ENCODE assay signal across 8 mouse cellular contexts in genomic region chr10:79834769-79835398, GRCm38 (mm10). TPM values are rescaled to one million over a fixed set of nuclear protein-coding genes. Genes with fewer than 3 reads are reported as not detected.
DNase-seq lines count a peak whose midpoint lies in the region; ATAC-seq and TF ChIP-seq lines count a peak whose summit lies in the region.

No protein-coding gene starts in this region.

- WGBS in forebrain, embryonic 11.5 days: 25% methylated on average over 9 of the region's 9 CpGs
- WGBS in hindbrain, embryonic 12.5 days: 29% methylated on average over 9 of the region's 9 CpGs

- TF ChIP-seq CTCF in gastrocnemius, adult 2 months (IDR thresholded peaks at IDR 0.05): peak; percentile 90

- H3K9me3 ChIP-seq in forebrain, embryonic 11.5 days (ENCODE audit: control insufficient read depth, low read length): no peaks in the 10 kb centered on the region
- H3K9me3 ChIP-seq in hindbrain, embryonic 12.5 days (replicated peaks): no peaks in the 10 kb centered on the region

- DNase-seq in gastrocnemius, adult 2 months: peak; percentile 82
- DNase-seq in gastrocnemius, postnatal 25 days: no peak
- peak; percentile 64 for DNase-seq in c-Kit-positive CD71-negative TER-119-negative erythroid progenitor cells, embryonic 14.5 days (ENCODE audit: low read depth)
- DNase-seq in forebrain, embryonic 11.5 days (ENCODE audit: low spot score): peak; percentile 88
- DNase-seq in left cerebral cortex, postnatal 25 days (ENCODE audit: low spot score in 2 of 2): peak; percentile 71 to 77
- DNase-seq in spleen, adult 18-20 months: peak; percentile 63 to 81

- no peak overlapping the region for H3K4me2 ChIP-seq in forebrain, embryonic 11.5 days (ENCODE audit: low read depth, low read length, severe bottlenecking)
- no peak overlapping the region for H3K4me2 ChIP-seq in hindbrain, embryonic 12.5 days (replicated peaks)

- H3K4me3 ChIP-seq in gastrocnemius, adult 2 months: no peak overlapping the region
- no peak overlapping the region for H3K4me3 ChIP-seq in forebrain, embryonic 11.5 days (ENCODE audit: low read depth, low read length)
- H3K4me3 ChIP-seq in hindbrain, embryonic 12.5 days: no peak overlapping the region

- no peaks in the 10 kb centered on the region for H3K4me1 ChIP-seq in forebrain, embryonic 11.5 days (replicated peaks; ENCODE audit: control insufficient read depth, insufficient read depth, low read length)
- H3K4me1 ChIP-seq in hindbrain, embryonic 12.5 days: no peaks in the 10 kb centered on the region

- H3K27ac ChIP-seq in gastrocnemius, adult 2 months: no peak overlapping the region
- H3K27ac ChIP-seq in forebrain, embryonic 11.5 days (ENCODE audit: low read depth, low read length): no peak overlapping the region
- H3K27ac ChIP-seq in hindbrain, embryonic 12.5 days: no peak overlapping the region

- H3K36me3 ChIP-seq in forebrain, embryonic 11.5 days (ENCODE audit: control insufficient read depth, insufficient read depth, low read length): no peaks in the 10 kb centered on the region
- no peaks in the 10 kb centered on the region for H3K36me3 ChIP-seq in hindbrain, embryonic 12.5 days

- peak; percentile 51; the same call in 1 of the 2 replicates for ATAC-seq in forebrain, embryonic 11.5 days (replicated peaks; ENCODE audit: low FRiP score)
- peak; percentile 60 for ATAC-seq in hindbrain, embryonic 12.5 days (ENCODE audit: low FRiP score)
- ATAC-seq in megakaryocyte-erythroid progenitor cell, adult 5-6 weeks (replicated peaks; ENCODE audit: low FRiP score, low TSS enrichment, poor library complexity, severe bottlenecking): peak; percentile 70

- intact Hi-C loops in gastrocnemius, adult 2 months (cut with DNase I): loop anchor here (1.0 to 10.0 kb wide), 3 partner anchors 50 to 122 kb away; partner anchors contain the start of gene Elane
- intact Hi-C loops in left cerebral cortex, postnatal 25 days (cut with DNase I): loop anchor here (1.0 to 5.0 kb wide), 3 partner anchors 47 to 120 kb away; no protein-coding TSS in a partner anchor

- H3K27me3 ChIP-seq in forebrain, embryonic 11.5 days (ENCODE audit: control insufficient read depth, insufficient read depth, low read length): no peaks in the 10 kb centered on the region
- no peaks in the 10 kb centered on the region for H3K27me3 ChIP-seq in hindbrain, embryonic 12.5 days

- no peak overlapping the region for H3K9ac ChIP-seq in forebrain, embryonic 11.5 days (ENCODE audit: low read length)
- H3K9ac ChIP-seq in hindbrain, embryonic 12.5 days: no peak overlapping the region

RNA-seq across cellular contexts. Expression of gene Misp, which starts 14.1 kb away (rescaled TPM):
- not detected for total RNA-seq in gastrocnemius, adult 2 months (2021)
- under 1 TPM in 1 of 2 experiments, not detected in 1; 0.40 TPM for total RNA-seq in gastrocnemius, postnatal 25 days (2021)
- 0.39 and 0.99 TPM in 2 replicates for polyA plus RNA-seq in forebrain, embryonic 11.5 days (2014; fragmentation: Nextera tagmentation; extraction: Ambion mirVana)
- 1.3 and 2.1 TPM in 2 replicates for polyA plus RNA-seq in hindbrain, embryonic 12.5 days (2016; fragmentation: Nextera tagmentation; extraction: Ambion mirVana)
- 1 to 10 TPM in 1 of 2 experiments, under 1 TPM in 1; 0.62 to 1.7 TPM for total RNA-seq in left cerebral cortex, postnatal 25 days (2021)
- total RNA-seq in megakaryocyte-erythroid progenitor cell, adult 5-6 weeks (2014; fragmentation: Nextera tagmentation): not detected in 2 replicates
- not detected in 2 replicates for total RNA-seq in megakaryocyte-erythroid progenitor cell, adult 5-6 weeks (2017)

RNA-seq across cellular contexts. Expression of gene Ptbp1, which starts 19.3 kb away (rescaled TPM):
- total RNA-seq in gastrocnemius, adult 2 months (2021): 10 to 100 TPM; 18.8 to 25.1 TPM
- 10 to 100 TPM; 26.8 to 27.1 TPM for total RNA-seq in gastrocnemius, postnatal 25 days (2021)
- 261 and 295 TPM in 2 replicates for polyA plus RNA-seq in forebrain, embryonic 11.5 days (2014; fragmentation: Nextera tagmentation; extraction: Ambion mirVana)
- polyA plus RNA-seq in hindbrain, embryonic 12.5 days (2016; fragmentation: Nextera tagmentation; extraction: Ambion mirVana): 201 and 211 TPM in 2 replicates
- total RNA-seq in left cerebral cortex, postnatal 25 days (2021): 10 to 100 TPM; 48.5 to 52.3 TPM
- total RNA-seq in megakaryocyte-erythroid progenitor cell, adult 5-6 weeks (2014; fragmentation: Nextera tagmentation): 423 and 470 TPM in 2 replicates
- total RNA-seq in megakaryocyte-erythroid progenitor cell, adult 5-6 weeks (2017): 149 and 201 TPM in 2 replicates

RNA-seq across cellular contexts. Expression of gene Prtn3, which starts 39.4 kb away (rescaled TPM):
- total RNA-seq in gastrocnemius, adult 2 months (2021): not detected
- total RNA-seq in gastrocnemius, postnatal 25 days (2021): under 1 TPM in 1 of 2 experiments, not detected in 1; 0.35 TPM
- polyA plus RNA-seq in forebrain, embryonic 11.5 days (2014; fragmentation: Nextera tagmentation; extraction: Ambion mirVana): 13.0 and 13.3 TPM in 2 replicates
- polyA plus RNA-seq in hindbrain, embryonic 12.5 days (2016; fragmentation: Nextera tagmentation; extraction: Ambion mirVana): 11.8 and 14.1 TPM in 2 replicates
- 1 to 10 TPM; 1.4 to 2.4 TPM for total RNA-seq in left cerebral cortex, postnatal 25 days (2021)
- total RNA-seq in megakaryocyte-erythroid progenitor cell, adult 5-6 weeks (2014; fragmentation: Nextera tagmentation): 2.5 and 8.7 TPM in 2 replicates
- 0.56 and 5.9 TPM in 2 replicates for total RNA-seq in megakaryocyte-erythroid progenitor cell, adult 5-6 weeks (2017)

RNA-seq across cellular contexts. Expression of gene Plppr3, which starts 39.5 kb away (rescaled TPM):
- under 1 TPM in 1 of 2 experiments, not detected in 1; 0.17 TPM for total RNA-seq in gastrocnemius, adult 2 months (2021)
- under 1 TPM; 0.13 to 0.27 TPM for total RNA-seq in gastrocnemius, postnatal 25 days (2021)
- 131 and 146 TPM in 2 replicates for polyA plus RNA-seq in forebrain, embryonic 11.5 days (2014; fragmentation: Nextera tagmentation; extraction: Ambion mirVana)
- 289 and 290 TPM in 2 replicates for polyA plus RNA-seq in hindbrain, embryonic 12.5 days (2016; fragmentation: Nextera tagmentation; extraction: Ambion mirVana)
- 10 to 100 TPM; 51.1 to 53.3 TPM for total RNA-seq in left cerebral cortex, postnatal 25 days (2021)
- not detected in 2 replicates for total RNA-seq in megakaryocyte-erythroid progenitor cell, adult 5-6 weeks (2014; fragmentation: Nextera tagmentation)
- total RNA-seq in megakaryocyte-erythroid progenitor cell, adult 5-6 weeks (2017): 5.8 and 15.0 TPM in 2 replicates

RNA-seq across cellular contexts. Expression of gene Palm, which starts 41.5 kb away (rescaled TPM):
- total RNA-seq in gastrocnemius, adult 2 months (2021): 10 to 100 TPM; 18.1 to 23.0 TPM
- 10 to 100 TPM; 23.6 to 24.8 TPM for total RNA-seq in gastrocnemius, postnatal 25 days (2021)
- polyA plus RNA-seq in forebrain, embryonic 11.5 days (2014; fragmentation: Nextera tagmentation; extraction: Ambion mirVana): 140 and 157 TPM in 2 replicates
- polyA plus RNA-seq in hindbrain, embryonic 12.5 days (2016; fragmentation: Nextera tagmentation; extraction: Ambion mirVana): 189 and 198 TPM in 2 replicates
- total RNA-seq in left cerebral cortex, postnatal 25 days (2021): 100 to 1,000 TPM; 318 to 348 TPM
- 7.6 and 11.1 TPM in 2 replicates for total RNA-seq in megakaryocyte-erythroid progenitor cell, adult 5-6 weeks (2014; fragmentation: Nextera tagmentation)
- 4.6 and 6.8 TPM in 2 replicates for total RNA-seq in megakaryocyte-erythroid progenitor cell, adult 5-6 weeks (2017)
